Mouse (Mus musculus): ENCODE data around the gene Zfp454.

The Zfp454 gene
- long read RNA-seq, experiment 1, partial matches to known transcripts = 0 of 1 reads
- long read RNA-seq, experiment 1, other reads (novel, unspliced or antisense) = 0 of 1 reads
- long read RNA-seq, experiment 2, partial matches to known transcripts = 0 of 2 reads
- long read RNA-seq, experiment 2, other reads (novel, unspliced or antisense) = 2 of 2 reads

GRCm38 (mm10) chr11:50887390-50888128 lies at the start of gene Zfp454:
Gene Zfp454, minus strand, starts transcription at chr11:50887651.
- intact Hi-C loops (cut with DNase I) = no loop called here

- intact Hi-C loops (cut with DNase I) = no loop called here
These were observed 44.6 kb upstream of the Zfp454 start for GRCm38 (mm10) chr11:50932040-50932439.

GRCm38 (mm10) chr11:50931451-50931866 lies 44.0 kb upstream of the Zfp454 start, which contains the start of gene Zfp354b:
Gene Zfp354b, minus strand, starts transcription at chr11:50931633.
- intact Hi-C loops (cut with DNase I) = no loop called here

GRCm38 (mm10) chr11:50931021-50931420 lies 43.6 kb upstream of the Zfp454 start:
- intact Hi-C loops (cut with DNase I) = no loop called here

GRCm38 (mm10) chr11:50930469-50931014 lies 43.1 kb upstream of the Zfp454 start:
- intact Hi-C loops (cut with DNase I) = no loop called here

- intact Hi-C loops (cut with DNase I) = no loop called here
These were observed 28.3 kb upstream of the Zfp454 start, which contains the start of gene Zfp2 for GRCm38 (mm10) chr11:50915671-50916320. Gene Zfp2, minus strand, starts transcription at chr11:50916165.

GRCm38 (mm10) chr11:50914461-50914860 lies 27.0 kb upstream of the Zfp454 start:
- intact Hi-C loops (cut with DNase I) = no loop called here

GRCm38 (mm10) chr11:50913301-50913700 lies 25.9 kb upstream of the Zfp454 start:
- intact Hi-C loops (cut with DNase I) = no loop called here

GRCm38 (mm10) chr11:50908136-50908535 lies 20.7 kb upstream of the Zfp454 start:
- intact Hi-C loops (cut with DNase I) = no loop called here

- intact Hi-C loops (cut with DNase I) = no loop called here
These were observed 9.9 kb upstream of the Zfp454 start for GRCm38 (mm10) chr11:50897359-50897758.

GRCm38 (mm10) chr11:50892441-50892840 lies 5.0 kb upstream of the Zfp454 start:
- intact Hi-C loops (cut with DNase I) = no loop called here

GRCm38 (mm10) chr11:50886933-50887293 lies 538 bp downstream of the Zfp454 start:
- intact Hi-C loops (cut with DNase I) = no loop called here

- intact Hi-C loops (cut with DNase I) = no loop called here
These were observed 1.1 kb downstream of the Zfp454 start for GRCm38 (mm10) chr11:50886231-50886932.

- intact Hi-C loops (cut with DNase I) = no loop called here
These were observed 3.7 kb downstream of the Zfp454 start for GRCm38 (mm10) chr11:50883756-50884155.

- intact Hi-C loops (cut with DNase I) = no loop called here
These were observed 8.8 kb downstream of the Zfp454 start for GRCm38 (mm10) chr11:50878641-50879040.

- intact Hi-C loops (cut with DNase I) = no loop called here
These were observed 36.4 kb downstream of the Zfp454 start for GRCm38 (mm10) chr11:50850989-50851601.

- intact Hi-C loops (cut with DNase I) = no loop called here
These were observed 37.2 kb downstream of the Zfp454 start, which contains the start of gene Grm6 for GRCm38 (mm10) chr11:50850177-50850735. Gene Grm6, plus strand, starts transcription at chr11:50850685.

- intact Hi-C loops (cut with DNase I) = no loop called here
These were observed 38.1 kb downstream of the Zfp454 start for GRCm38 (mm10) chr11:50849310-50849709.

- intact Hi-C loops (cut with DNase I) = no loop called here
These were observed 38.8 kb downstream of the Zfp454 start for GRCm38 (mm10) chr11:50848520-50849137.

- intact Hi-C loops (cut with DNase I) = no loop called here
These were observed 40.4 kb downstream of the Zfp454 start for GRCm38 (mm10) chr11:50847047-50847446.

All from adrenal gland (tissue).